In the genomic region with DNA sequence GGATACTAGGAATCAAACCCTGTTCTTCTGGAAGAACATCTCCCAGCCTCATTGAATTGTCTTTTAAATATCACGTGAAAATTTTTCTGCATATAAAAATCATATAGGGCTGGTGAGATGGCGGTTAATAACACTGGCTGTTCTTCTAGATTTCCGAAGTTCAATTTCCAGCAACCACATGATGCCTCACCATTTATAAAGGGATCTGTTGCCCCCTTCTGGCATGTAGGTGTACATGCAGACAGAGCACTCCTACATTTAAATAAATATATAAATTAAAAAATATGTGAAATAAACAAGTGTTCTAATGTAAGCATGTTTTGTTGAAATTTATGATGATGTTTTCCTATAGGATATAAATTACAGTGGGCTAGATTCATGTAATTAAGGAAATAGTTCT, we compare ENCODE assay signal across 10 mouse cellular contexts.
DNase-seq lines count a peak whose midpoint lies in the region; ATAC-seq and TF ChIP-seq lines count a peak whose summit lies in the region.
"Had no signal": no experiment of that assay in that cellular context is flagged by ENCODE, and none has a peak within 500 bp of the region (broad histone marks: within the 10 kb centered on the region; RNA-seq: fewer than 3 reads in every experiment).

No protein-coding gene starts in this region.

- peak; percentile 16 to 88; a peak in 2 of 4 replicates for TF ChIP-seq CTCF in CH12.LX (conservative IDR thresholded peaks at IDR 0.05 in 1 of 2, IDR thresholded peaks at IDR 0.05 in 1 of 2; ENCODE audit: low read depth in 2 of 2, low read length in 2 of 2)

- peaks cover 17% of the 10 kb centered on the region; the same call in 1 of the 2 replicates for H3K36me3 ChIP-seq in kidney, embryonic 15.5 days
- peaks cover 0 to 21% of the 10 kb centered on the region in 2 experiments for H3K36me3 ChIP-seq in CH12.LX (replicated peaks in 1 of 2; ENCODE audit: control insufficient read depth in 1 of 2, insufficient read depth in 1 of 2, low read length in 1 of 2)
- H3K36me3 ChIP-seq: stomach, embryonic 15.5 days had no signal

- no peak for TF ChIP-seq POLR2A in CH12.LX (IDR thresholded peaks at IDR 0.05; ENCODE audit: low read depth, low read length)

- TF ChIP-seq RAD21 in CH12.LX (IDR thresholded peaks at IDR 0.05; ENCODE audit: low read depth, low read length), result peak; percentile 90

- in situ Hi-C loops in CH12.LX (cut with MboI; ENCODE audit: low pct_ligation_motif_present, low pct_unique_long_range_greater_than_20kb, low sequenced_read_pairs), result no loop called here

- dilution Hi-C loops in CH12.LX (cut with MboI; ENCODE audit: extremely low pct_ligation_motif_present, extremely low pct_unique_long_range_greater_than_20kb, low sequenced_read_pairs), result no loop called here

- no peak overlapping the region for H3K9ac ChIP-seq in kidney, embryonic 15.5 days
- no peak overlapping the region for H3K9ac ChIP-seq in CH12.LX (ENCODE audit: insufficient read depth, low read depth)
- H3K9ac ChIP-seq: liver, embryonic 13.5 days; stomach, embryonic 15.5 days had no signal

- H3K9me3 ChIP-seq in kidney, embryonic 15.5 days (replicated peaks), result no peaks in the 10 kb centered on the region
- no peaks in the 10 kb centered on the region for H3K9me3 ChIP-seq in CH12.LX (replicated peaks; ENCODE audit: low read length)
- H3K9me3 ChIP-seq: liver, embryonic 13.5 days; stomach, embryonic 15.5 days had no signal

- no peak overlapping the region for H3K4me2 ChIP-seq in kidney, embryonic 15.5 days
- H3K4me2 ChIP-seq in CH12.LX (ENCODE audit: insufficient read depth, low read depth, poor library complexity, severe bottlenecking), result no peak overlapping the region
- H3K4me2 ChIP-seq: liver, embryonic 13.5 days; stomach, embryonic 15.5 days had no signal

- WGBS in kidney, embryonic 15.5 days, result 40% methylated on average over 3 of the region's 3 CpGs

- no peaks in the 10 kb centered on the region for H3K27me3 ChIP-seq in kidney, embryonic 15.5 days
- H3K27me3 ChIP-seq in CH12.LX (replicated peaks), result no peaks in the 10 kb centered on the region
- H3K27me3 ChIP-seq: liver, embryonic 13.5 days; stomach, embryonic 15.5 days had no signal

- TF ChIP-seq EP300 in CH12.LX (IDR thresholded peaks at IDR 0.05; ENCODE audit: low read length), result no peak

- H3K79me2 ChIP-seq in CH12.LX (replicated peaks; ENCODE audit: control insufficient read depth, extremely low read depth, insufficient read depth, poor library complexity, severe bottlenecking), result no peaks in the 10 kb centered on the region

- ATAC-seq in kidney, embryonic 15.5 days (replicated peaks; ENCODE audit: low FRiP score), result no peak
- ATAC-seq in inflammation-experienced regulatory T-cells, adult 6 months, result peak; percentile 92

- no peak overlapping the region for H3K4me3 ChIP-seq in kidney, embryonic 15.5 days (replicated peaks)
- no peak overlapping the region for H3K4me3 ChIP-seq in CH12.LX (replicated peaks in 1 of 3; ENCODE audit: low read depth in 2 of 3, low read length in 2 of 3, poor library complexity in 1 of 3)
- H3K4me3 ChIP-seq: liver, embryonic 13.5 days; stomach, embryonic 15.5 days had no signal

- H3K27ac ChIP-seq in kidney, embryonic 15.5 days, result no peak overlapping the region
- no peak overlapping the region for H3K27ac ChIP-seq in CH12.LX (ENCODE audit: insufficient read depth, low read depth)
- H3K27ac ChIP-seq: liver, embryonic 13.5 days; stomach, embryonic 15.5 days had no signal

- DNase-seq in kidney, adult 9 months, result peak; percentile 44
- DNase-seq in CH12.LX (ENCODE audit: extremely low read depth), result peak; percentile 67
- peak; percentile 36 for DNase-seq in T-cell, adult 2 months (ENCODE audit: low spot score)
- DNase-seq in layer of hippocampus, postnatal 36 days, result no peak
- DNase-seq in urinary bladder, postnatal 4 days (ENCODE audit: low spot score in 2 of 2), result no peak
- DNase-seq in left cerebral cortex, adult 8-10 months (ENCODE audit: low spot score in 2 of 2), result no peak
- DNase-seq: liver, embryonic 13.5 days had no signal

- H3K4me1 ChIP-seq in kidney, embryonic 15.5 days, result no peaks in the 10 kb centered on the region
- no peaks in the 10 kb centered on the region for H3K4me1 ChIP-seq in CH12.LX (ENCODE audit: control insufficient read depth in 1 of 2, insufficient read depth in 2 of 2)
- H3K4me1 ChIP-seq: liver, embryonic 13.5 days; stomach, embryonic 15.5 days had no signal

TF ChIP-seq in CH12.LX, 34 proteins besides CTCF, POLR2A, EP300 and RAD21:
- TF ChIP-seq CHD2 (IDR thresholded peaks at IDR 0.05; ENCODE audit: low read length) (no peak), ETS1 (conservative IDR thresholded peaks at IDR 0.05; ENCODE audit: low read depth, low read length) (no peak), SMC3 (IDR thresholded peaks at IDR 0.05; ENCODE audit: low read depth, low read length) (peak; percentile 80), MEF2A (IDR thresholded peaks at IDR 0.05; ENCODE audit: borderline replicate concordance, low read depth, low read length) (no peak), NELFE (IDR thresholded peaks at IDR 0.05; ENCODE audit: low read depth, low read length) (no peak), ZC3H11A (IDR thresholded peaks at IDR 0.05; ENCODE audit: low read depth, low read length) (peak; percentile 42), TBP (conservative IDR thresholded peaks at IDR 0.05; ENCODE audit: low read depth, low read length) (no peak), ZMIZ1 (IDR thresholded peaks at IDR 0.05; ENCODE audit: low read depth, low read length) (no peak), UBTF (IDR thresholded peaks at IDR 0.05; ENCODE audit: low read depth, low read length) (no peak), E2F4 (IDR thresholded peaks at IDR 0.05; ENCODE audit: insufficient replicate concordance, low read depth, low read length) (no peak), MYC (IDR thresholded peaks at IDR 0.05; ENCODE audit: low read depth, low read length) (peak; percentile 92), SIN3A (IDR thresholded peaks at IDR 0.05; ENCODE audit: low read length) (no peak), NRF1 (IDR thresholded peaks at IDR 0.05; ENCODE audit: low read depth, low read length) (no peak), JUND (conservative IDR thresholded peaks at IDR 0.05; ENCODE audit: low read depth, low read length) (no peak), ZNF384 (IDR thresholded peaks at IDR 0.05; ENCODE audit: low read depth, low read length) (no peak)

Comparison
In these comparisons a context has a peak if more than half of its experiments do, and no peak if none do; other contexts are left out.
1. DNase-seq: peak in kidney, adult 9 months (single experiment), CH12.LX (single experiment) and T-cell, adult 2 months (single experiment); none in layer of hippocampus, postnatal 36 days (0 of 2), urinary bladder, postnatal 4 days (0 of 2) and left cerebral cortex, adult 8-10 months (0 of 2).